Mouse (Mus musculus) cerebral cortex, adult 2 months (tissue): ENCODE data around the gene Tmem132c.

Experiments
- WGBS: fragments of 180-500 bp; shearing (Covaris S2); methylation state at CpG from one replicate; pipeline ENCODE4 v1.1.7; 2018; 5-methylcytosine and 5-hydroxymethylcytosine counted together

Tmem132c gene

DNA sequence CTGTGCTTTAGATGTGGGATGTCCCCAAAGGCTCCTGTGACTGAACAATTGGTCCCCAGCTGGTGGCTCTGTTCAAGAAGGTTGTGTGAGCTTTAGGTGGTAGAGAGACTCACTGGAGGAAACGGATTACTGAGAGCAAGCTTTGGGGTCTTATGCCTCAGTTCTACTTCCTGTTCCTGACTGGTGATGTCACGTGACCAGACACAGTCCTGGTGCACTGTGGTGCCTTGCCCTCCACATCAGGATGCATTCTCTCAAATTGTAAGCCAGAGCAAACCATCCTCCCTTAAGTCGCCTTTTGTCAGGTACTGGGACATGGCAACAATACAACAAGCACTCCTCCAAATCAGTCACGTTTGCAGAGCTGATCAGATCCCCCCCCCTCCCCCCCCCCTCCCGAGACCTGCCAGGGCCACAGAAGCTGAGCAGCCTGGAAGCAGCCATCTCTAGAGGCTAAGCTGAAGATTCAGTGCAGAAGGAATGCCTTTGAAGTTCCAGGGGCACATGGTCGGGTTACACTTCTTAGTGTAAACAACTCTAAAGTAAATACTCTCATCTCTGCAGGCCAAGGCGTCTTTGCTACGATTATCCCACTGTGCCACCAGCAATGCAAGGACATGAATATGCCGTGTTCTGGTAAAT is 164.5 kb downstream of the Tmem132c start:
- 65% methylated on average over 9 of the region's 9 CpGs for WGBS

DNA sequence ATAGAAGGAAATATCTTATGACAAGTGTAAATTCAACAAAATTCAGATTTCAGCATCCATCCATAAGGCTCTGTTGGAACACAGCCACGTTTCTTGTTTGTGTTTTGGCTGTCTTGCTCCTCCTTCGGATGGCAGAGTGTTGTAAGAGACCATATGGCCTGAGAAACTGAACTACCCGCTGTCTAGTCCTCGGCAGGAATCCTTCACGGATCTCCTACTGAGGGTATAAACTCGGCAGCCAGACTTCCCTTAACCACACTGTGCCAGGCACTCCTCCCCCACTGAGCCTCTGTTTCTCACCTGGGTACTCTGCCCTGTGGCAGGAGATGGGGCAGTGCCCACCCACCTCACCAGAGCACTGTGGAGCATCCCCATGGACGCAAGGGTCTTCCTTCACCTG is 174.9 kb downstream of the Tmem132c start:
- 36% methylated on average over 7 of the region's 7 CpGs for WGBS

DNA sequence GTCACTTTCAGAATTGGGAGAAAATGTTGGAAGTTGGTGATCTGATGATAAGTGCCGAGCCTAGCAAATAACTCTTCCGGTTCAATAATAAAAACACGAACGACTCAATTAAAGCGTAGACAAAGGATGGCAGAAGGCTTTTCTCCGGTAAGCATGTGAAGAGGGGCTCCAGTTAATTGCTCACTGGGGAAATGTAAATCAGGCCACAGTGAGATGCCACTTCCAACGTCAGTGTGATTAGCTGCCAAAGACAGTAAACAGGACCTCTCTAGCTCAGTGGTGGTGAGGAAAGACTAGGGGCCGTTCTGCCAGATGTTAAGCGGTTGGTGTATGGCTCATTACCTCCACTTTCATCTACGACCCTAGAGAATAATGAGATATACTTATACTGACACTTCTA is 187.5 kb downstream of the Tmem132c start:
- 49% methylated on average over 10 of the region's 10 CpGs for WGBS

DNA sequence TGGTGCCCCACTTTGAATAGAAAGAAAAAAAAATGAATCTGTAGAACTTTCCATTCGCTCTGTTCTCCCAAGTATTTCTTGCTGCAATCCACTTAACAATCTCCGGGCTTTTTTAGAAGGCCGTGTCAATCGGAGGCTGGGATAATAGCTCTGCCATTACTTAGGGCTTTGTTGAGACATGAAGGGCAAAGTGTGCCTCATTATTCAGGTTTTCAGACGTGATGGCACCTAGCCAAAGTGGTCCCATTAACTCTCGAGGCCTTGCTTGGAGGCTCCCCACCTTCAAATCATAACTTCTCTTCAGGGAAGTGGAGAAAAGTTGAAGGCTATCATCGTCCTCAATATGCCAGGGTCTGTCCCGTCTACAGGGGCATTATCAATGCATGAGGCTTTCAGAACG is 190.0 kb downstream of the Tmem132c start:
- 51% methylated on average over 9 of the region's 9 CpGs for WGBS

DNA sequence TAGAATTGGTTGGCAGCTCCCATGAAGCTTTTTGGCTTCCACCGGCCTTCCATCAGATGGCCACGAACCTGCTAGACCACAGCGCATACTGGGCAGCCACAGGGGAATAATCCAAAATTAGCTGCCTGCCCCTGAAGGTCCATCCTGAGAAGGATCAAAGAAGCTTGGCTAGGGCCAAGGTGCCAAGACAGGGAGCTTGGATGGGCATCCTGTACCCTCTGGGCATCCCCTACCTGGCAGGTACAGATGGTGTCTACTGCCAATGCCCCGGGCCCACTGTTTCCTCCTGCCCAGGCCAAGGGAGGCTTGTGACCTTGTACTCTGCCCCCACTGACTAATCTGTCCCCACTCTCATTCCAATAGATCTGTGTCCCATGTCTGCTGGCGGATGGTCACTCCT is 195.2 kb downstream of the Tmem132c start:
- WGBS = 90% methylated on average over 5 of the region's 5 CpGs

DNA sequence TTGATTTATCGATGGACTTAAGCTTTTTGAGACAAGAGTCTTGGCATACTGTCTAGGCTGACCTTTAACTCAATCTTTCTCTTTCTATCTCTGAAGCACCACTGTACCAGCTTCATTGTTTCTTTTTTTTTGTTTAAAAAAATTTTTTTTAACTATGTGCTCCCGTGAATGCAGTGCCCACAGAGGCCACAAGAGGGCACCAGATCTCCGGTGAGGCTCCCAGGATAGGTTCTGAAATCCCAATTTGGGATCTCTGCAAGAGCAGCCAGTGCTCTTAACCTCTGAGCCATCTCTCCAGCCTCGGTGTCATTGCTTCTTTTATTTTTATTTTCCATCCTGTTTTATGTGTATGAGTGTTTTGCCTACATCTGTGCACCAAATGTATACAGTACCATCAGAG is 197.0 kb downstream of the Tmem132c start:
- 95% methylated on average over 4 of the region's 4 CpGs for WGBS

DNA sequence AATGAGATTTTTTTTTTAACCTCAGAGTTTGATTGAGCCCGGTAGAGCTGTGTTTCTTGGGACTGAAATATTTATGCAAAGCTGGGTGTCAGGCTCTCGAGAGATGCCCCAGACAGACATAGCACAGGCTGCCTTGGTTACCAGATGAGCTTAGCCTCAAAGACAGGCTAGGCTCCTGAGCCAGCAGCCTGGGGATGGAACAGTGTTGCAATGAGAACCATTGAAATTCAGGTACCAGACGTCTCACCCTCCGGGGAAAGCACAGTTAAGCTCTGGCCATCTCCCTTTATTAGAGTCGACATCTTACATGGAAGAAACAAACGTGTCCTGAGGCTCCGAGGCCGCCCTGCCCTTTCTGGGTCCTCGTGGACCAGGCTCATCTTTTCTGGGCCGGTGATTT is 200.4 kb downstream of the Tmem132c start:
- 45% methylated on average over 10 of the region's 10 CpGs for WGBS

DNA sequence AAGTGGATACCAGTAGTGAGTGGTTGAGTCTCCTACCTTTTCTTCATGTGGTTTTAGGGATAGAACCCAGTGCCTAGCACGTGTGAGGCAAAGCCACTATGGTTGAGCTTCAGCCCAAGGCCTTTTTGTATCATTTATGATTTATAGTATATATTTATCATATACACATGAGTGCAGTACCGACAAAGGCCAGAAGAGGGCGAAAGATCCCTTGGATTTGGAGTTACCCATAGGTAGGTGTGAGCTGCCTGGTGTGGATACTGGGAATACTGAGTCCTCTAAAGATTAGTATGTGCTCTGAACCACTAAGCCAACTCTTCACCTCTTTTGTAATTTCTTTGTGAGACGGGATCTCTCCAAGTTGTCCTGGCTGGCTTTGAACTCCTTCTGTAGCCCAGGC is 212.0 kb downstream of the Tmem132c start:
- 29% methylated on average over 4 of the region's 4 CpGs for WGBS

DNA sequence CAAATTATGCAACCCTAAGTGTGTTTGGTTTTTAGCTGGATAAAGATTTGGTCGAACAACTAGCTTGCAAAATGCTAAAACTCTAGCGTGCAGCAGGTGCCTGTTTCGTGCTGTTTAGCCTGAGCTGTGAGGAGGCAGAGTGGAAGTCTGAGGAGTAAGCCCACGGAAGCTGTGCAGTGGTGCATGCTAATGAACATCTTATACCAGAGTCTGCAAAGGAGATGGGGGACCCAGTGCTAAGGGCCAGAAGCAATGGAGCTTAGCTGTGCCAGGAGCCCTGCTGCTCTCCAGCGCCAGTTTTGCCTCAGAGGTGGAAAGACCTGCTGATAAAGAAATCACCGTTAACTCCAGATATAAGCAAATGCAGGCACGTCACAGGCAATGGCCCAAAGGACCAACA is 212.5 kb downstream of the Tmem132c start:
- 73% methylated on average over 7 of the region's 7 CpGs for WGBS

DNA sequence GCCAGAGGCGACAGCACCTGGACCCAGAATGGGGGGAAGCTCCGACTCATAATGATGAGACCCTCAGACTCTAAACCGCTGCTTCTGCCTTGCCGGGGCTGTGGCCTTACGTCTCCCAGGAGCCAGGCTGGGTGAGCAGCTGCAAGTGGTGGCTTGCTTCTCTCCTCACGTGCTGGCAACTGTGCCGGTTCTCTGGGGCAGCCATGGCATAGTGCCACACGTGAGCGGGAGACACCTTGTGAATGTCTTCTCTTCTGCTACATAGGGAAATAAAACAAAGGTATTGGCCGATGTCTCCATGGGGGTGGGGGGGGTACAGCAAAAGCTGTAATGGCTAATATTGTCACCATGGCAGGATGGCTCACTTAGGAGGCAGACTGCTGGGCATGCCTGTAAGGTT is 214.5 kb downstream of the Tmem132c start:
- WGBS = 74% methylated on average over 10 of the region's 10 CpGs

DNA sequence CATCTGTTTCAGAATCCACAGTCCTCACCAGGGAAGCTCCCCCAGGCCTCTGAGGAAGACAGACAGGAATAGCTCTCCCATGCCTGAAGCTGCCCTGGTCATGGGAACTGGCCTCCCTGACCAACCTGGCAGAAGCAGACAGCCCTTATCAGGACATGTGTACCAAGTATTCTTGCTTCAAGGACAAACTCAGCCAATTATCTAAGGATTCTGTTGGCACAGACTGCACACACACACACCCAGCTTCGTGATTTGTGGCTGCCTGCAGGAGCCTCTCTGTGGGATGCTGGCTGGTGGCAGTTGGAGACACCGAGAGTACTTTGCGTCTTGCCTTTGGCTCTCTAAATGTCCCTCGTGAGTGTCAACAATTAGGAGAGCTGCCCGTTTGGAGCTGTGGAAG is 226.5 kb downstream of the Tmem132c start:
- WGBS = 50% methylated on average over 5 of the region's 5 CpGs

DNA sequence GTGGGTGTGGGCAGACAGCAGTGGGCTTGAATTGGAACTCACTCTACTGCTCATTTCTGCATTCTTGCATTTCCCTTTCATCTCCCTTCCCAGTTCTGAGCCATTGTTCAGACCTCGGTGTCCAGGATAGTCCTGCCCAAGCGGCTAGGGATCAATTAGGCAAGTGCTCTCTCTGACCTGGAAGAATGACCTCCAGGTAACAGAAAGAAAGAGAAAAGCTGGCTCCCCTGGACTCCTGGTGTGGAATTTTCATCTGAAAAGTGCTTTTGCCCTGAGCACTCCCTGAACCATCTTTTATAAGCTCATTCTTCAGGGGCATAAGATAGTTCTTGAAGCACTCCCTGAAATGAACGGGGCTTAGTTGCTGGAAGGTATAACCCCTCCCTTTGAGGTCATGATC is 228.7 kb downstream of the Tmem132c start:
- WGBS = 55% methylated on average over 3 of the region's 3 CpGs

DNA sequence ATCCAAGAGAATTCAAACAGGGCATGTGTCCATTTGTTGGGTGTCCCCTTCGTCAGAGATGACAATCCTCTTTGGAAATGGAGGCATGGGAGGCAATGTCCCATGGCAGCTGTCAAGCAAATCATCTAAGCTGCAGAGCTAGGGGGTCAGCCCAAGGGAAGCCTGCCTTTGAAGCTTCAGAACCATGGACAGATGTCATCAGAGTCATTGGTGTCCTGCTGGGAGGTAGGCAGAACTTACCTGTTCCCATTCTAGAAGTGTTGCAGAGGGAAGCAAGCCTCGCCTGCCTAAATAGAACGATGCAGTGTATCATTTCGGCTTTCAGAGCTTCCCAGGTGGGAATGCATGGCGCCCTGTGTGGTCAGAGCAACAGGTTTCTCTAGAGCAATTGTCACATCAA is 230.3 kb downstream of the Tmem132c start:
- 72% methylated on average over 5 of the region's 5 CpGs for WGBS

DNA sequence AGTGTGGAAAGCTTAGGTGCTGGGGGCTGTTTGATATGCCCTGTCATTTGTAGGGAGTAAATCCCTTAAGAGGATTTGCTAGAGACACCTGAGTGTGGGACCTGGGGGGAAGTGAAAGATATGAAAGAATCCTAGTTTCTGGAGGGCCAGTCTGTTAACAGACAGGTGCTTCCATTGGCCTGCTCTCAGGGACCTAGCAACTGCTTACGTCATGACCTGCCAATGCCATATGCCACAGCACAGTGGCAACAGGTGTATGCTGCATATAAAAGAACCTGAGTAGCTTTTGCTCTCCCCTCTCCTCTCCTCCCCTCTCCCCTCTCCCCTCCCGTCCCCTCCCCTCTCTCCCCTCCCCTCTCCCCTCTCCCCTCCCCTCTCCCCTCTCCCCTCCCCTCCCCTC is 232.1 kb downstream of the Tmem132c start:
- WGBS = 29% methylated on average over 2 of the region's 2 CpGs

DNA sequence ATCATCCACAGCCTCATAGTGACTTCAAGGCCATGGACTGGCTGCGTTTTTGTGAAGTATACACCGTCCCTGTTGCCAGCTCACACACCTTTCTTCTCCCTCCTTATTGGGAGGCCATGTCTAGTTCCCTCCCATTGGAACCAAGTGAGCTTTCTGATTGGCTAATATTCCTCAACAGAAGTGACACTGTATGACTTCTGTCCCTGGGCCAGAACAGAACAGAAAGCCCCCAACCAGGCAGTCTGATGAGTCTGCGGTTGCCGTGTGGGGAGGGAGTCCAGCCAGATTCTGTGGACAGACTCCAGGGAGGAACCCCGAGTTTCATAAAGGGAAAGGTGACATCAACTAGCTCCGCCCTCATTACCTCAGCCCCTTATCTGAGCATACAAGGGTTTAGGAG is 233.2 kb downstream of the Tmem132c start:
- WGBS = 82% methylated on average over 6 of the region's 6 CpGs

DNA sequence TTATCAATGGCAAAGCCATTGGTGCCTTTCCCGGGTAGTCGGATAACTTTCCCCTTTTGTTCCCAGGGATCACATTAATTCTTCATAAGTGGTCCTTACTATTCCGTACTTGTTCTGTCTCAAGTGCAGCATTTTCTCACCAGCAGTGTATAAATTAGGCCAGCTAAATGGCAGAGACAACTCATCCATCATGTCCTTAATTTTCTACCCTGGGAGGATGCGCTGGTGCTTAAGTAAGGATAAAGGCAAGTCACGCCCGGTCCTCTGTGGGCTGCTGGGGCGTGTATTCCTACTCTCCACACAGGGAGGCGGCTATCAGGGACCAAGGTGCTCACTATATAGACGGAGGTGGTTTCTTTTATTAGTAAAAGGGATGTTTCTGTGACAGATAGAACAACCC is 236.2 kb downstream of the Tmem132c start:
- WGBS = 41% methylated on average over 9 of the region's 9 CpGs

DNA sequence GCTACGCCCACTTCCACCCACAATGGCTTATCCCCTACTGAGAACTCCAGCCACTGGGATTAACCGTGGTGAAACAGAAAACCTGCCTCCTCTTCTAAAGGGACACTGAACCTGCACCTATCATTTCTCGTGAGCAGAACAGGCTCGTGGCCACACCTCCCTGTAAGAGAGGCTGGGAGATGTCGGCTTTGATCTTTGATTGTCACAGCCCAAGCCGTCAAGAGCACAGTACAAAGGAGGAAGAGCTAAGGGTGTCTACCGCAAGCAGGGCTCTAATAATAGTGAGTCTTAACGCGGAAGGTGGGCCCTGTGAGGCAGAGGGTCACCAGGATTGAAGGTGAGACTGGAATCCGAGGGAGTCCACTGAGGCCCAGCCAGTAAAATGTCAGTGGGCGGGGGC is 236.7 kb downstream of the Tmem132c start:
- WGBS = 39% methylated on average over 11 of the region's 11 CpGs

DNA sequence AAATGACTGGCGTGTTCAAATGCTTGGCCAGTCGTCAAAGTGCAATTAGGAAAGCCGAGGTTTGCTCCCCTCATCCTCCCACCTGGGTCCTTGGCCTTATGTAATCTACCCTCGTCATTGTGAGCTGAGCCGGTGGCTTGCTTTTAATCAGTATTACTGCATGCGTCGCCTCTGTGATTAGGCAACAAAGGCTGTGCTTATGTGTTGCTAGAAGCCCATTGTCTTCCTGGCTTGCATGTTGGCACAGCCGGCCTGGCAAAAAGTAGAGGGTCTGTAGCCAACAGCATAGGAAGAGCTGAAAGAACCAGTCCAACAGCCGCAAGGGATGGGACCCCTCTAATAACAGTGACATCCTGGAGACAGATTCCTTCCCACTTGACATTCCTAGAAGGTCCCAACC is 239.3 kb downstream of the Tmem132c start:
- 55% methylated on average over 9 of the region's 9 CpGs for WGBS

DNA sequence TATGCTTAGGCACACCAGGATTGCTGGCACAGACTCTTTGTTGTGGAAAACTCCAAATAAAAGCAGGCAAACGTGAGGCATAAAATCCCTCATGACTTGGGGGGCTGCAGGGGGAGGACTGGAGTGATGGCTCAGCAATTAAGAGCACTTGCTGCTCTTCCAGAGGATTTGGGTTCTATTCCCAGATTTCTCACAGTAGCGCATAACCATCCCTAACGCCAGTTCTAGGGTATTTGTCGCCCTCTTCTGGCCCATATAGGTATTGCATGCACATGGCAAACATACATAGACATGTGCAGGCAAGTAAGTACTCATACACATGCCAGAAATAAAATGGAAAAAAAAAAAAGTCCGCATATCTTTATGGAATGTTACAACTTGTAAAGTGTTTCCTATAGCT is 239.8 kb downstream of the Tmem132c start:
- WGBS = 27% methylated on average over 5 of the region's 5 CpGs

DNA sequence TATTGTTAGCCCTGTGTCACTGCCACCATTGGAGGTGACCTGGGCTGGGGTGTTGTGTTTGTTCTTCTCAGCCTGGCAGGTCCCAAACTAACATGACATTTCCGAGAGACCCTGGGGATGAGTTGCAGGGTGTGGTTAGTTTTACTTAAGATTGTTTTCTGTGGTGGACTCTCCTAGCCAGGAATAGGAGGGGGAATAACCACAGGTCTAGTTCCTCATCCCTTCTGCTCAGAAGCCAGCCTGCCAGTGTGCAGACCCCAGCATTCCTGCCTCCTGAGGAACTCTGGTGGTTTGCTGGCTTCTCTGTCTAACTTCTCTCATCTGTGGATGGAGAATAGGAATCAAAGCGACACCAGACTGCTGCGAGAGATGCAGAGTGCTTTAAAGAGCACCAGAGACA is 240.7 kb downstream of the Tmem132c start:
- 90% methylated on average over 3 of the region's 3 CpGs for WGBS

DNA sequence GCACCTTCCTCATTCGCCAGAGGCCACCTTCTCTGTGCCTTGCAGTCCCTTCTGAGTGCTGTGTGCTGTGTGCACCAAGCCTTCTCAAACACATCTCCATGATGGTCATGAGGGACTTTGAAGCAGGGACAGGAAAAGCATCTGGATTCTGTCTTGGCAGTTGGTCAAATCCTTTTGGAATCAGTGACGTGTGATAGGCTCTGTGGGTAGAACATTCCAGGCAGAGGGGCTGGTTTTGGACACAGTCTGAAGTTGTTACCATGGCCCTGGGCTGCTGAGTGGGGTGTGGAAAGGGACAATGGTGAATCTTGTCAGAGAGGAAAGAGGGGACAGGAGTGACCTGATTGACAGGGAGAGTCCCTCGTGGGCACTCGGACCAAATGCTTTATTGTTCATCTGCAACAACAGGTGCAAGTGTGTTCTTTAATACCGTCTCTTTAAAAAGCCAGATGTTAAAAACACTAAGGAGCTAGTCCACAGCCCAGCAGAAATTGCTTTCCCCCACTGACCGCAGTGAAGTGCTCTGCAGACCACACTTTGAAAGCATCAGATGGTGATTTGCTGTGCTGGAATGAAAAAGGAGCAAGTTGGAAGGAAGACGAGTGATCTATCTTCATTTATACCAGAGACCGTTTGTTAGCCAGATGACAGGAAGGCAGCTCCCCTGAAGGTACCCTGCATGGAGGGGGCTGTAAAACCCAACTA is 242.5 kb downstream of the Tmem132c start:
- WGBS = 45% methylated on average over 8 of the region's 8 CpGs

DNA sequence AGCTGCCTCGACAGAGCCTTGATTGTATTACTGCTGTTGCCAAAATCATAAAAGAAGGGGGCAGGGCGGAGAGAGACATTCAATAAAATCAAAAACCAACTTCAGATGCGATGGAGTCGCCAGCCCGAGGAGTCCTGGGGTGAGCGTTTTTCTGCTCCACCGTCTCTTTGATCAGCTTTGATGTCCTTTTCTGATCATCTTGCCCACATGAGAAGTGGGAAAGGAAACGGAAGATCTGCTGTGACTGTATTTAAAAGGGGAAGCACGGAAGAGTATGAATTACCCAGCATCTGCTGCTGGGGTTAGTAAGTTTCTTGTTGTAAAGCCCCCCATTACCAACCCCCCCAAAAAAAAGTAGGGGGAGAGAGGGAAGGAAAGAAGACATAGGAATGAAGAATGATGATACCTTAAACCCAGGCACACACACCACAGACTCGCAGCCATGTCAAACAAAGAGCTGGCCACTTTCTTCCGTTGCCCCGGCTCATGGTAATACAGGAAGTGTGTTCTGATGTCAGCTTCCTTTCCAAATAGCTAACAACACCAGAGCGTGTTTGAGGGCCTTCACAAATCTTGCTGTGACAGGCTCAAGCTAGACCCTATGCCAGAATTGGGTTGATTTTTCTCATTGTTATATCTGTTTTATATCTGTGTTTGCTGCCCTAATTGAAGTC is 243.3 kb downstream of the Tmem132c start:
- 55% methylated on average over 13 of the region's 13 CpGs for WGBS

DNA sequence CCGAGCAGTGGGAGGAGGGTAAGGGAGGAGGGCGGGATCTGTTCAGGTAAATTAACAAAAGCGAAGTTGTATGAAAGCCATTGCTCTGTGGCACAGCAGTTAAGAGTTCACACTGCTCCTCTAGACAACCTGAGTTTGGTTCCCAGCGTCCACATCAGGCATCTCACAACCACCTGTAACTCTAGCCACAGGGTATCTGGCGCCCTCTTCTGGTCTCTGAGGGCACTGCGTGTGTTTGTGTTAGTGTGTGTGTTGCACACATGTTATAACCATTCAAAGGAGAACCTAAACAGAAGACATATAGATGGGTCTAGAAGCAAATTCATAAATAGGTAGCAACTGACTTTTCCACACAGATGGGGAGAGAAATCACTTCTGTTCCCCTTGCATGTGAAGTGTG is 245.6 kb downstream of the Tmem132c start:
- 88% methylated on average over 6 of the region's 6 CpGs for WGBS
